Comparison of ENCODE assay signal across 9 mouse cellular contexts in genomic region chr13:55465184-55465583, GRCm38 (mm10). TPM values are rescaled to one million over a fixed set of nuclear protein-coding genes. Genes with fewer than 3 reads are reported as not detected.
DNase-seq lines count a peak whose midpoint lies in the region; ATAC-seq and TF ChIP-seq lines count a peak whose summit lies in the region.
"Had no signal": no experiment of that assay in that cellular context is flagged by ENCODE, and none has a peak within 500 bp of the region (broad histone marks: within the 10 kb centered on the region; RNA-seq: fewer than 3 reads in every experiment).

No protein-coding gene starts in this region.

- TF ChIP-seq CTCF in kidney, postnatal 0 days (IDR thresholded peaks at IDR 0.05; ENCODE audit: low read depth) = no peak
- no peak for TF ChIP-seq CTCF in brain, embryonic 14.5 days (IDR thresholded peaks at IDR 0.05; ENCODE audit: borderline replicate concordance, extremely low read depth, insufficient read depth, insufficient read length)

- DNase-seq in kidney, postnatal 0 days (ENCODE audit: low spot score) = no peak
- no peak for DNase-seq in kidney, postnatal 4 days
- peak; percentile 47 for DNase-seq in brain, embryonic 14.5 days (ENCODE audit: low read depth)
- no peak for DNase-seq in left cerebral cortex, adult 9 months (ENCODE audit: low spot score in 2 of 2)
- no peak for DNase-seq in right cerebral cortex, postnatal 14 days

- no peak for ATAC-seq in kidney, postnatal 0 days (replicated peaks; ENCODE audit: low FRiP score, low read depth)
- ATAC-seq in hematopoietic stem cell, adult 5-6 weeks (replicated peaks in 1 of 2; ENCODE audit: insufficient read depth in 1 of 2, low FRiP score in 2 of 2, low TSS enrichment in 1 of 2, low read depth in 1 of 2, poor library complexity in 2 of 2, severe bottlenecking in 2 of 2) = peak; percentile 17 to 18; a peak in 1 of 4 replicates
- peak; percentile 35 for ATAC-seq in midbrain, embryonic 15.5 days (replicated peaks)
- no peak for ATAC-seq in liver, embryonic 12.5 days

- 0 out of 2 replicates have a peak, but pooled peaks cover 5% of the 10 kb centered on the region for H3K36me3 ChIP-seq in kidney, postnatal 0 days (ENCODE audit: insufficient read depth, low read length)
- no peaks in the 10 kb centered on the region; the same call in 1 of the 2 replicates for H3K36me3 ChIP-seq in midbrain, embryonic 15.5 days (replicated peaks)
- peaks cover 24% of the 10 kb centered on the region for H3K36me3 ChIP-seq in liver, embryonic 12.5 days

- 0 out of 2 replicates have a peak overlapping the region, but pooled peaks have one; percentile 98 for H3K4me2 ChIP-seq in kidney, postnatal 0 days (ENCODE audit: low read length)
- H3K4me2 ChIP-seq in midbrain, embryonic 15.5 days = peak overlapping the region; percentile 89
- no peak overlapping the region for H3K4me2 ChIP-seq in liver, embryonic 12.5 days

- H3K4me3 ChIP-seq in kidney, postnatal 0 days (replicated peaks; ENCODE audit: low read depth, low read length) = no peak overlapping the region
- peak overlapping the region; percentile 61 for H3K4me3 ChIP-seq in midbrain, embryonic 15.5 days
- H3K4me3 ChIP-seq in liver, embryonic 12.5 days = no peak overlapping the region

- H3K4me1 ChIP-seq in kidney, postnatal 0 days (replicated peaks; ENCODE audit: insufficient read depth, low read length) = peaks cover 12% of the 10 kb centered on the region; the same call in 1 of the 2 replicates
- H3K4me1 ChIP-seq in midbrain, embryonic 15.5 days = peaks cover 66% of the 10 kb centered on the region
- peaks cover 17% of the 10 kb centered on the region for H3K4me1 ChIP-seq in liver, embryonic 12.5 days

- no peak overlapping the region for H3K9ac ChIP-seq in kidney, postnatal 0 days (ENCODE audit: low read depth, low read length)
- peak overlapping the region; percentile 76 for H3K9ac ChIP-seq in midbrain, embryonic 15.5 days
- no peak overlapping the region for H3K9ac ChIP-seq in liver, embryonic 12.5 days

- WGBS in kidney, postnatal 0 days = 24% methylated on average over 3 of the region's 3 CpGs
- 0% methylated on average over 3 of the region's 3 CpGs for WGBS in midbrain, embryonic 15.5 days
- WGBS in liver, embryonic 12.5 days (ENCODE audit: insufficient replicate concordance) = 24% methylated on average over 3 of the region's 3 CpGs

- H3K27ac ChIP-seq in kidney, postnatal 0 days = no peak overlapping the region
- H3K27ac ChIP-seq in midbrain, embryonic 15.5 days = peak overlapping the region; percentile 97
- no peak overlapping the region for H3K27ac ChIP-seq in liver, embryonic 12.5 days
- H3K27ac ChIP-seq: macrophage had no signal

- H3K9me3 ChIP-seq in kidney, postnatal 0 days (replicated peaks; ENCODE audit: low read length) = no peaks in the 10 kb centered on the region
- H3K9me3 ChIP-seq in midbrain, embryonic 15.5 days = no peaks in the 10 kb centered on the region
- no peaks in the 10 kb centered on the region for H3K9me3 ChIP-seq in liver, embryonic 12.5 days (replicated peaks)

- no peak for TF ChIP-seq POLR2A in brain, embryonic 14.5 days (IDR thresholded peaks at IDR 0.05; ENCODE audit: borderline replicate concordance, extremely low read depth, insufficient read depth, insufficient read length, poor library complexity, severe bottlenecking)

- H3K27me3 ChIP-seq in kidney, postnatal 0 days (ENCODE audit: insufficient read depth, low read length) = no peaks in the 10 kb centered on the region
- no peaks in the 10 kb centered on the region for H3K27me3 ChIP-seq in midbrain, embryonic 15.5 days (replicated peaks)
- peaks cover 82% of the 10 kb centered on the region for H3K27me3 ChIP-seq in liver, embryonic 12.5 days (replicated peaks)

RNA-seq across cellular contexts. Expression of gene Prr7, which starts 1.1 kb away (rescaled TPM):
- 0.63 and 0.75 TPM in 2 replicates for polyA plus RNA-seq in kidney, postnatal 0 days (2015; fragmentation: Nextera tagmentation; extraction: Ambion mirVana)
- 75.5 and 77.4 TPM in 2 replicates for polyA plus RNA-seq in brain, embryonic 14.5 days (2012; rRNA removed)
- total RNA-seq in hematopoietic stem cell, adult 5-6 weeks (2017) = 0.25 TPM in 1 of 2 replicates, not detected in the other
- polyA plus RNA-seq in midbrain, embryonic 15.5 days (2015; fragmentation: Nextera tagmentation; extraction: Ambion mirVana) = 5.5 and 5.7 TPM in 2 replicates
- not detected in 2 replicates for polyA plus RNA-seq in liver, embryonic 12.5 days (2016; fragmentation: Nextera tagmentation; extraction: Ambion mirVana)
- polyA plus RNA-seq: macrophage had no signal

RNA-seq across cellular contexts. Expression of gene Grk6, which starts 20.3 kb away (rescaled TPM):
- polyA plus RNA-seq in kidney, postnatal 0 days (2015; fragmentation: Nextera tagmentation; extraction: Ambion mirVana) = 29.5 and 29.8 TPM in 2 replicates
- 79.6 and 92.1 TPM in 2 replicates for polyA plus RNA-seq in brain, embryonic 14.5 days (2012; rRNA removed)
- total RNA-seq in hematopoietic stem cell, adult 5-6 weeks (2017) = 77.8 and 80.9 TPM in 2 replicates
- 40.8 and 41.4 TPM in 2 replicates for polyA plus RNA-seq in midbrain, embryonic 15.5 days (2015; fragmentation: Nextera tagmentation; extraction: Ambion mirVana)
- 44.1 and 44.6 TPM in 2 replicates for polyA plus RNA-seq in liver, embryonic 12.5 days (2016; fragmentation: Nextera tagmentation; extraction: Ambion mirVana)

RNA-seq across cellular contexts. Expression of gene Dbn1, which starts 22.7 kb away (rescaled TPM):
- 104 and 125 TPM in 2 replicates for polyA plus RNA-seq in kidney, postnatal 0 days (2015; fragmentation: Nextera tagmentation; extraction: Ambion mirVana)
- 809 and 867 TPM in 2 replicates for polyA plus RNA-seq in brain, embryonic 14.5 days (2012; rRNA removed)
- 0.60 and 2.3 TPM in 2 replicates for total RNA-seq in hematopoietic stem cell, adult 5-6 weeks (2017)
- 622 and 645 TPM in 2 replicates for polyA plus RNA-seq in midbrain, embryonic 15.5 days (2015; fragmentation: Nextera tagmentation; extraction: Ambion mirVana)
- polyA plus RNA-seq in liver, embryonic 12.5 days (2016; fragmentation: Nextera tagmentation; extraction: Ambion mirVana) = 24.2 and 27.0 TPM in 2 replicates
- polyA plus RNA-seq: macrophage had no signal

RNA-seq across cellular contexts. Expression of gene F12, which starts 38.6 kb away (rescaled TPM):
- 0.05 and 0.45 TPM in 2 replicates for polyA plus RNA-seq in kidney, postnatal 0 days (2015; fragmentation: Nextera tagmentation; extraction: Ambion mirVana)
- 0.13 and 0.26 TPM in 2 replicates for polyA plus RNA-seq in brain, embryonic 14.5 days (2012; rRNA removed)
- not detected in 2 replicates for total RNA-seq in hematopoietic stem cell, adult 5-6 weeks (2017)
- polyA plus RNA-seq in midbrain, embryonic 15.5 days (2015; fragmentation: Nextera tagmentation; extraction: Ambion mirVana) = 0.09 and 0.14 TPM in 2 replicates
- 55.9 and 57.0 TPM in 2 replicates for polyA plus RNA-seq in liver, embryonic 12.5 days (2016; fragmentation: Nextera tagmentation; extraction: Ambion mirVana)
- polyA plus RNA-seq: macrophage had no signal

RNA-seq across cellular contexts. Expression of gene Pdlim7, which starts 48.3 kb away (rescaled TPM):
- 112 and 124 TPM in 2 replicates for polyA plus RNA-seq in kidney, postnatal 0 days (2015; fragmentation: Nextera tagmentation; extraction: Ambion mirVana)
- 118 and 126 TPM in 2 replicates for polyA plus RNA-seq in brain, embryonic 14.5 days (2012; rRNA removed)
- total RNA-seq in hematopoietic stem cell, adult 5-6 weeks (2017) = 8.1 and 10.0 TPM in 2 replicates
- 167 and 171 TPM in 2 replicates for polyA plus RNA-seq in midbrain, embryonic 15.5 days (2015; fragmentation: Nextera tagmentation; extraction: Ambion mirVana)
- polyA plus RNA-seq in liver, embryonic 12.5 days (2016; fragmentation: Nextera tagmentation; extraction: Ambion mirVana) = 44.3 and 45.2 TPM in 2 replicates

Comparison
In these comparisons a context has a peak if more than half of its experiments do, and no peak if none do; other contexts are left out.
1. ATAC-seq: peak in hematopoietic stem cell, adult 5-6 weeks (2 of 2) and midbrain, embryonic 15.5 days (single experiment); none in kidney, postnatal 0 days (single experiment) and liver, embryonic 12.5 days (single experiment).
2. RNA of gene Prr7, which starts 1.1 kb away (polyA plus RNA-seq): 75.5 to 77.4 TPM in brain, embryonic 14.5 days; 5.5 to 5.7 TPM in midbrain, embryonic 15.5 days, 0.63 to 0.75 TPM in kidney, postnatal 0 days and not detected in liver, embryonic 12.5 days; every median in the first group is over 10 times any median in the second.